ENCODE assay signal across 8 mouse cellular contexts in the genomic region with DNA sequence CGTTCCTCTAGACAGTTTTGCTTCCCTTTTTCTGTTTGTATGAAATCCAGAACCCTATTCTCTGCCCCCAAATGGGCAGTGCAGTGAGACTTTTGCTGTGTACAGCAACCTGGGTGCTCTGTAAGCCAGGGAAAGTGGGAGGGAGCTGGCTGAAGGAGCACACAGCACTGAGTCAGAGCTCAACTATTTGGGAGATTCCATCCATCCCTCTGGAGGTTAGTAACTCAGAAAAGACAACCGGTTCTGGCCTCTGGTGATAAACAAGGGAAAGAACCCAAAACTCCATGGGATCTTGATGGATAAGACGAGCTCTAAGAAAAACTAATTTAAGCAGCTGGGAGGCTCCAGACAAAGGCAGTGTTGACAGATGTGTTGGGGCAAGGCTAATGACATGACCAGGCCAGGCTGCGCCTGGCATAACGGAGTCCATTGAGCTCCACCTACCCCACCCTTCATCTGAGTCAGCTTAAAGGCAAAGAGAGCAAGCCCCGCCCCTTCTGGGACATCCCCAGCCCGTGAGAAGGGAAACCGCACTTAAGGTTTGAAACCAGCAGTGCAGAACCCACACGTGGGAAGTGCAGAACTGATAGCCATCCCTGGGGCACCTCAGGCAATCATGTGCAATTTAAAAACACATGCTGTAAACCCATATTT. TPM values are rescaled to one million over a fixed set of nuclear protein-coding genes. Genes with fewer than 3 reads are reported as not detected.
A peak's percentile ranks its signal among the peaks of the same experiment; 100 is the strongest.
DNase-seq lines count a peak whose midpoint lies in the region; ATAC-seq and TF ChIP-seq lines count a peak whose summit lies in the region.

No protein-coding gene starts in this region.

- H3K79me2 ChIP-seq in myocyte (ENCODE audit: control insufficient read depth, insufficient read depth), result no peaks in the 10 kb centered on the region

- no peak overlapping the region for H3K4me3 ChIP-seq in myocyte

- H3ac ChIP-seq in myocyte (ENCODE audit: control insufficient read depth, insufficient read length), result no peak overlapping the region

- H3K4me2 ChIP-seq in myocyte (ENCODE audit: low read depth), result peak overlapping the region; percentile 74

- H3K36me3 ChIP-seq in myocyte (ENCODE audit: control insufficient read depth, insufficient read depth), result no peaks in the 10 kb centered on the region

- no peaks in the 10 kb centered on the region for H3K27me3 ChIP-seq in myocyte (ENCODE audit: control insufficient read depth, insufficient read depth, insufficient read length)

- ATAC-seq in CD4-positive, CD25-positive, alpha-beta regulatory T cell, adult 4 months, result peak; percentile 97
- peak; percentile 96 for ATAC-seq in granulocyte monocyte progenitor cell, adult 5-6 weeks (replicated peaks; ENCODE audit: poor library complexity, severe bottlenecking)

- TF ChIP-seq POLR2A in myocyte (IDR thresholded peaks at IDR 0.05; ENCODE audit: insufficient read length, low read depth), result no peak

- peak; percentile 11 to 26 for DNase-seq in adrenal gland, adult 18-20 months (ENCODE audit: low spot score in 2 of 2)
- peak; percentile 21 to 48 for DNase-seq in kidney, postnatal 4 days
- peak; percentile 42 to 64 for DNase-seq in thymus, postnatal 36 days
- DNase-seq in frontal cortex, adult 2 months (ENCODE audit: extremely low spot score in 1 of 2, low spot score in 1 of 2), result no peak
- DNase-seq in layer of hippocampus, postnatal 36 days, result no peak

TF ChIP-seq in myocyte, 11 proteins besides CTCF, POLR2A, EP300 and RAD21:
- no peak for TF ChIP-seq USF1 (IDR thresholded peaks at IDR 0.05; ENCODE audit: low read depth)
- no peak for TF ChIP-seq MYOG (IDR thresholded peaks at IDR 0.05; ENCODE audit: control insufficient read depth in 1 of 3, insufficient read depth in 1 of 3, insufficient read length in 2 of 3, low read depth in 2 of 3)
- peak; percentile 71; the same call in 1 of the 2 replicates for TF ChIP-seq CEBPB (IDR thresholded peaks at IDR 0.05; ENCODE audit: insufficient read depth, poor library complexity, severe bottlenecking)
TF ChIP-seq in myocyte: peak in this region for 1.

RNA-seq across cellular contexts. Expression of a gene that starts 13.1 kb away (rescaled TPM):
- 1 to 10 TPM; 2.1 to 2.3 TPM for polyA plus RNA-seq in CD4-positive, CD25-positive, alpha-beta regulatory T cell, adult 4 months (2017; shearing (Covaris generic))
- total RNA-seq in adrenal gland, adult 18-20 months (2021), result 10 to 100 TPM; 25.8 to 55.1 TPM
- total RNA-seq in granulocyte monocyte progenitor cell, adult 5-6 weeks (2014; fragmentation: Nextera tagmentation), result not detected in 2 replicates
- total RNA-seq in granulocyte monocyte progenitor cell, adult 5-6 weeks (2017), result 1.0 TPM in 1 of 2 replicates, not detected in the other
- polyA plus RNA-seq in myocyte (2012; fragmentation: generic; extraction: Trizol), result 0.11 TPM
- polyA plus RNA-seq in frontal cortex, adult 2 months (2012; rRNA removed), result 3.0 and 3.1 TPM in 2 replicates
- total RNA-seq in layer of hippocampus, postnatal 36 days (2021), result 10 to 100 TPM in 1 of 2 experiments, 1 to 10 TPM in 1; 8.3 to 11.3 TPM

Comparison
In these comparisons a context has a peak if more than half of its experiments do, and no peak if none do; other contexts are left out.
1. DNase-seq: peak in adrenal gland, adult 18-20 months (2 of 2), kidney, postnatal 4 days (2 of 2) and thymus, postnatal 36 days (2 of 2); none in frontal cortex, adult 2 months (0 of 2) and layer of hippocampus, postnatal 36 days (0 of 2).
2. RNA of a gene that starts 13.1 kb away (total RNA-seq): 25.8 to 55.1 TPM in adrenal gland, adult 18-20 months and 8.3 to 11.3 TPM in layer of hippocampus, postnatal 36 days; 1.0 TPM in granulocyte monocyte progenitor cell, adult 5-6 weeks; every median in the first group is over 4 times any median in the second.